Mouse (Mus musculus): ENCODE data around the gene 1110051M20Rik.

Gene 1110051M20Rik

DNA sequence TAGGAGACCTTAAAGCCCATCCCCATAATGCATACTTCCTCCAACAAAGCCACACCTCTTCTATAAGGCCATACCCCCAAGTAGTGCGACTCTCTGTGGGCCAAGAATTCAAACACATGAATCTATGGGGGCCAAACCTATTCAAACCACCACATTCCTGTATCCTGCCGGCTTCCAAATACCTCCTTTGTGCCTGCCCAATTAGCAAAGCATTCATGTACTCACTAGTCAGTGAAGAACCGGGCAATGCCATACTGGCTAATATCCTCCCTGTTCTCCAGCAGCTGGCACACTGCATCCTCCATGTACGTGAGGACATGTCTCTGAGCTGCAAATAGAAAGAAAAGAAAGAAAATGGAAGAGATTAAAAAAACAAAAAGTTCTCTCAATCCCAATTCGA lies 22.9 kb downstream of the 1110051M20Rik start:
- no peak for DNase-seq (ENCODE audit: low read depth, low spot score)

DNA sequence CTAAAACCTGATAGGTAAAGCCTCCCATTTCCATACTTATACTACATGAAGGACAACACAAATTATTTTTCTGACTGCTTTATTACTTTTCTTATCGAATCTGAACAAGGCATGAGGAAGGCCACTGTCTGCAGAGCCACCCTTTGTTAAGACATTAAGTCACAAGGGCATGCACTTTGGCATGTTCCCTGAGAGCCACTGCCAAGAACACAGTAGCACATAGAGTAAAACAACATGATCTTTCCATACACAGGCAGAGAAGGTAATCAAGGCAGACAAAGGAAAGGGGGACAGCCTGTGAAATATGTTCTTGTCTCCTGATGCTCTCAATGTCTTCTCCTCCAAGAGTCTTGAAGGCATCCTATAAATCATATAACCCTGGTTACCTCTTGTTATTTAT lies 30.7 kb downstream of the 1110051M20Rik start:
- DNase-seq (ENCODE audit: low read depth, low spot score): no peak

DNA sequence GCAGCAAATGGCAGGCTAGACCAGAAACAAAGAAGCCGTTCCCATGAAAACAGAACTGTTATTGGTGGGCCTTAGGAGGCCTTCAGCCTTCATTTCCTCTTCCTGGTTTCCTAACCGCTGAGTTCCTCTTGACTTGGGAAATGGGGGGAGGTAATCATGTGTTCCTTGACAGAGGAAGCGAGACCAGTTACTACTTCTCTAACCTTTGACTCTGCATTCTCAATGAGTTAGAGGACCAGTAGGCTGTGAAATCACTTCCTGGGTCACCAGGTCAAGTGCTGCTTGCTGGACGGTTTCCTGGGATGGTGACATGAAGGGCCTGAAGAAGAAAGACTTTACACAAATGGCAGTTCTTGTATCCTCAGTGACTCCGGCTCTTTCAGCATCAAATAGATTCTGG lies 32.1 kb downstream of the 1110051M20Rik start:
- no peak for DNase-seq (ENCODE audit: low read depth, low spot score)

DNA sequence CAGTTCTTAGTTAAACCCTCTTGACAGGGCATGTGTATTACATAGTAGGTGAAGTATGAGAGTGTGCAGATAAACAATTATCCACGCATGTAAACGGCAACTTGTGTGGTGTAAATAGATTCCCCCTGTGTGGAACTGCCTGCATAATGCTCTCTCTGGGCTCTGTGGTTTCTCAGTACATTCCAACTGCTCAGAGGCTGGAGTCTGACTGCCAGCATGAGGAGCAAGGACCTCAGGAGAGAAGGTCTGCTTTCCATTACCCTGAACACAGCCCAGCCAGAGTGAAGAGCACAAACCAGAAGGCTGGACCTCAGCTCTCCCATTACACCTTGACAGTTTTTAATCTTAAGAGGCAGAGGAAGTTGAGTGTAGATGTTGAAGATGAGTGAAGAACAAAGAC lies 33.0 kb downstream of the 1110051M20Rik start:
- no peak for DNase-seq (ENCODE audit: low read depth, low spot score)

DNA sequence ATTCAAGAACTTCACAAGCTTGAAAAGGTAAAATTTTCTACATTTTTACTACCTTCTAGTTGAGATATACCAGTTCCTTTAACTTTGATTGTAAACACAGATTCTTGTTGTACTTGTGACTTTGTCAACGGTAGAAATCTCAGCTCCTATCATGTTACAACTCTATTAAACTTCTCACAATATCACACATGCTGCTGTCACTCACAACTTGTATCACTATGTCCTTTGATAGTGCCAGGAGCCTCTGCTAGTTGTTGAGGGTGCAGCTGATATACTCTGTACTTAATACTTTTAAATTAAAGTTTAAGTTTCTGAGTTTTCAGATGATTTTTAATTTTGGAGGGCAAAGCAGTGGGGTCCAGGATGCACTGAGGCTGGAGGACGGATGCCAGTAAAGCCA lies 36.5 kb downstream of the 1110051M20Rik start:
- no peak for DNase-seq (ENCODE audit: low read depth, low spot score)

DNA sequence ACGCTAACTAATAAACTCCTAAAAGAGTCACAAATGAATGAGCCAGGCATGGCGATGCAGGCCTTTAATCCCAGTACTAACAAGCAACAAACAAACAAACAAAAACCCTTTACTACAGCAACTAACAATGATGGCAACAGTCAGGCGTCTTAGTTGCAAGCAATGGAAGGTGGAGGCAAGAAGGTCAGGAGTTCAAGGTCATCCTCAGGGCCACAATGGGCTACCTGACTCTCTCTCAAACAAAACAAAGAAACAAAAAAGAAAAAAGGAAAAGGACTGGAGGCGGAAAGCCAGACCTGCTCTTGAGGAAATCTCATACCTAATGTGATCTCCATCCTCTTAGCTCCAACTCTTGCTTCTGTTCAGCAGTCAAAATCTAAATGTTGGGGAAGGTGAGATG lies 39.4 kb downstream of the 1110051M20Rik start:
- DNase-seq (ENCODE audit: low read depth, low spot score): no peak

DNA sequence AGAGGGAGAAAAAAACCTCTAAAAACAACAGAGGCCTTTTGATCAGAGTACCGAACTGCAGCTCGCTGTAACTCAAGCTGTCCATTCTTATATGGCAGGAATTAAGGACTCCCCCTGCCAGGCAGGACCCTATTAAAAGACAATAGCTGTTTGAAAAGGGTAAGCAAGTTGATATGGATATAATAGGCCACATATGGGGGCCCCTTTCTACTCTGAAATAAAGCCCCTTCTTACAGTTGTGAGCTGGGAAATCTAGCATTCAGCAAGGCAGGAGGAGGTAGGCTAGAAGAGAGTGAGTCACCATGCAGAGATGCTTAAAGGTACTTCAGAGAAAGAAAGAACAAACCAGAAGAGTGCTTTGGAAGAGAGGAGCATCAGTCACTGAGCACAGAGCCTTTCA lies 44.8 kb downstream of the 1110051M20Rik start:
- peak; percentile 22 for DNase-seq (ENCODE audit: low read depth, low spot score)

DNA sequence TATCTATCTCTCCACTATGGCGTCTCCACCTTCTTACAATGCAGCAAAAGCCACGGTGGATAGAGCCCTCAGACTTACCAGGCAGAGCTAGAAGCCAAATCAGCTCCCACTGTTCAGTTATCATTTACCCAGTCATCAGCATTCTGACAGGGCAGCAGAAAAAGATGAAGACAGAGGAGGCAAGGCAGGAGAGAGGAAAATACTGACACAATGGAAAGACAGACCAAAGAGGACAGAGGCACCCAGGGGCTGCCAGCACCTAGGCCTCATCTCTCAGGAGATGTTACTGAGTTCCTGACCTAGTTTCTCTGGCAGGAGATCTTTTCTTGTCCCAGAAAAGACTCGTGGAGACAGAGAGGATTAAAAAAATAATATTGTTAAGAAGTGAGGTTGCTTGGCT lies 45.3 kb downstream of the 1110051M20Rik start:
- no peak for DNase-seq (ENCODE audit: low read depth, low spot score)

DNA sequence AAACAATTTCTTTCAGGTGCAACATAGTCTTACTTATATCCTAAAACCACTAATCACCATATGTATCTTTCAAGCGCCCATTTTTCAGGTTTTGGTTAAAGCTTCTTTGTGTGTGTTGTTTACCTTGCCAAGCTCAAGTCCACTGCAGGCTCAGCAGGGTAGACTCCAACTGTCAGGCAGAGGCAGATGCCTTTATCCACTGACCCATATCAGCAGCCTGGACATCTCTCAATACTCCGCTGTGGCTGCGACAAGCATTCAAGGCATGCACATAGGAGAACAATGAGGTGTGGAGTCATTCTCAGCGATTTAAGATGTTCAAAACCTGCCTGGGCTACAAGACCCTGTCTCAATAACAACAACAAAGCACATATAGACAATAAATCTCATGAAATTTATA lies 50.4 kb downstream of the 1110051M20Rik start:
- no peak for DNase-seq (ENCODE audit: low read depth, low spot score)

DNA sequence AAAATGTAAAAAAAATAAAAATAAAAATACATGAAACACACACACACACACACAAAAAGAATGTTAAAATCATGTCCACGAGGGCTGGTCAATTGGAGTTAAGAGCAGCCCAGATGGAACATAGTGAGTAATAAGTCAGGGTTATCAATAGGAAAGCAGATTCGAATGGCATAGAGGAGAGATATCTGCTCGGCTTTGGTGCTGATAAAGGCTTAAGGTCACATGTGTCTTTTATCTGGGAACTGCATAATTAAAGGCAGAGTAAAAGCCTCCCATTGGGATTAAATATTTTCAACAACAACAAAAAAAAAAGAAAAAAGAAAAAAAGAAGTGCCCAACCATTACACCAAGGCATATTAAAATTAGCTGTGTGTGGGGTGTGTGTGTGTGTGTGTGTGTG lies 55.8 kb downstream of the 1110051M20Rik start:
- DNase-seq (ENCODE audit: low read depth, low spot score): no peak

DNA sequence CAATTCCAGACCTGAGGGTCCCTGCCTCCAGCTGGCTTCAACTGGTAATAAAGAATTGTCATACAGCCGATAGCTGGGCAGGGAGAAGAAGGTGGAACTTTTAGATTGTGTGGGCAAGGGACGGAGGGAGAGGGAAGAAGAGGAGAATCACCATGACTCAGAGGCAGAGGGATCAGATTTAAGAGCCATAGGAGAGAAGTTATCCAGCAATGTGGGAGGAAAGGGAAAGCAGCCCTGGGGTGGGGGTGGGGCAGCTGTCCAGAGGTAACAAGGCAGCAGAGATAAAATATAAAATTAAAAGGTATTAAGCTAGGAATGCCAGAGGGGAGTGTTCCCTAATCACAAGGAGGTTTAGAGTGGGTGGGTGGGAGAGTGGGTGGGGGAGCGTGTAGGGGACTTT lies 56.2 kb downstream of the 1110051M20Rik start:
- DNase-seq (ENCODE audit: low read depth, low spot score): no peak

DNA sequence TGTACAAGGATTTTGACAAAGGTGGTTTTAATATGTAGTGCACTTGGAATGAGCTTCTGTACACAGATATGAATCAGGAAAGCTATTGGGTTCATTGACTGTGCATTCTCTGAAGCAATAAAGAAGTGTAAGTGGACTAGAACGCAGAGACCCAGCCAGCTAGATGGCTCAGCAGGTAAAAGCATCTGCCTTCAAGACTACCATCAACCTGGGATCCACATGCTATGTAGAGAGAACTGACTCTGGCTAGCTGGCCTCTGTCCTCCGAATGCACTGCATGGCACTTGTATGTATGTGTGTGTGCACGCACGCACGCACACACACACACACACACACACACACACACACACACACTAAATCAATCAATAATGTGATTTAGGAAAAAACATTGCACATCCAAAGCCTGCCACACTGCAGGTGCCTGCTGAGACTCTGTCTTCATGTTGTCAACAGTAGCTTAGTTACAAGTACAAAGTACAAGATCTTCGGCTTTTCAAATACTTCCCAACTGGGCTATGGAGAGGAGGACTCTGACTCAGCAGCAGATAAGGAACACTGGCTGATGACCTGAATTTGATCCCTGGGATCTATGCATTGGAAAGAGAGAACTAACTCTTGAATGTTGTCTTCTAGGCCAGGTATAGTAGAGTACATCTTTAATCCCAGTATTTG lies 57.1 kb downstream of the 1110051M20Rik start:
- no peak for DNase-seq (ENCODE audit: low read depth, low spot score)

DNA sequence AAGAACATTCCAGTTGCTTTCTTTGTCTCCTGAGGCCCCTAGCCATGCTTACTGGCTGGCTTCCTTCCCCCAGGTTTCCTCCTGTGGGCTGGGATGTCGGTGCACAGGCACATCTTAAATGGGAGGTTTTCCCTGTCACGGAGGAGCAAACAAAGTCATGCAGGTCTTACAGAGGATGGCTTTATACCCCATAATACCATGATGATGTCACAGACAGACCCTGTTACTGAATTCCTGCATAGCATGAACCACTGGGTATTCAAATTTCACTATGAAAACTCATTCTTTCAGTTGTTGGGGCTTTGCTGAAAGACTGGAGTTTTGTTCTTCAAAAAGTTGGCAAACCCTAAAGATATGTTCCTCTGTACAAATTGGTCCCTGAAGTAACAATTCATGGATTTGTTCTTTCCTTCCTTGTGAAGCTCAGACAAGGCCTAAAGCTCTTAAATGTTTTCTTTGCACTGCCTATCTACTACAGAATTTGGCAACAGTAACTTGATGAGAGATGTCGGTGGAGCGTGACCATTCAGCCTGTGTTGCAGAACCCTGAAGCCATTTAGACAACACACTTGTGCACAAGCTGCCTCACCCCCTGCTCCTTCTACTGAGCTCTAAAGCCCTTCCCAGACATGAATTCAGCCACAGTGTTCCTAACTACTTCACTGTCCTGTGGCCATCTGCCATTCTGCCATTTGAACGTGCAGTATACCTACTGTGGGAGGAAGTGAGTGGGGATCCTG lies 57.8 kb downstream of the 1110051M20Rik start:
- no peak for DNase-seq (ENCODE audit: low read depth, low spot score)

DNA sequence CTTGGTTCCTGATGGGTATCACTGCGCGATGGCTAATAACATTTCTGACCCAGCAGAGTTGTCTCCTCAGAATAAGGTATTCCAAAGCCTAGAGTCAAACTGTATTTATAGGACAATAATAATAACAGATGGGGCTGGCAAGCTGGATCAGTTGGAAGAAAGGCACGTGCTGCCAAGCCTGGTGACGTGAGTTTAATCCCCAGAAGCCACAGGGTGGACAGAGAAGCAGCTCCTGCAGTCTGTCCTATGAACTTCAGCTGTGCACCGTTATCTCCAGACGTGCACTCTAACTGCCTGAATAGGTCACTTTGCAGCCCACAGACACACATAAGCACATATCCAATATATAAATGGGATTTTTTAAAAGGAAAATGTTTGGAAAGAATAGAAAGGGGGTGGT lies 61.2 kb downstream of the 1110051M20Rik start:
- DNase-seq (ENCODE audit: low read depth, low spot score): no peak

DNA sequence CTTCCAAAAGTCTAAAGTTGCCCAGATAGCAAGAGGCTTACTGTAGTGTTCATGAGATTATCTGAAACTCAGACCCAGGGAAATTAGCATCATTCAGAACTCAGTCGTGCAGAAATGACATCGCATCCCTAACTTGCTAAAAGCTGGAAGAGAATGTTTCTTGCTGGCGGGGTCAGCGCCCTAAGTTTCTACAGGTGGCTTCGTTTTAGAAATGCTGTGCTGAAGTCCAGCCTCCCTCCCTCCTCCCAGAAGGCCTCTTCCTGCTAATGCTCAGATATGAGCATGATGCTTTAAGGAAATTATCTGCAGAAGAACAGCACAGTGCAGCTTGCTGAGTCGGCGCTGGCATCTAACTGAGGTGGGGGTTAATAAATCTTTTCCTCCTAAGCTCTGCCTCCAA lies 67.5 kb downstream of the 1110051M20Rik start:
- DNase-seq (ENCODE audit: low read depth, low spot score): no peak

DNA sequence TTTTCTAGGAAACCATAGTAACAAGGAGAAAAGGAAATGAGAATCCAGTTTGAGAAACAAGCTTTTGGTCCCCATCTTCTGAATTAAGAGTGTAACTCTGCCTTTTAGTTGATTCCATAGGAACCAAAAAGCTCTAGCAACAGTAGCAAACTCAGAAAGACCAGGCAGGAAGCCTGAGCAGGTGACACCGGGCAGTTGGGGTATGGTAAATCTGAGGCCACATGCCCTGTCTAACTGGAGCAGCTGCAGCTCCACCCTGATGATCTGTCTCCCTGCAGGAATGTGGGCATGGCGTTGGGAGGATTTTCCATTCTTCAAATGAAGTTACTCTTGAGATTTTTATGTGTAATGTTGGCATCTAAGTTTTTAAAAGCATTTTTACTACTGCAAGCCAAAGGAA lies 74.2 kb downstream of the 1110051M20Rik start:
- DNase-seq (ENCODE audit: low read depth, low spot score): no peak

DNA sequence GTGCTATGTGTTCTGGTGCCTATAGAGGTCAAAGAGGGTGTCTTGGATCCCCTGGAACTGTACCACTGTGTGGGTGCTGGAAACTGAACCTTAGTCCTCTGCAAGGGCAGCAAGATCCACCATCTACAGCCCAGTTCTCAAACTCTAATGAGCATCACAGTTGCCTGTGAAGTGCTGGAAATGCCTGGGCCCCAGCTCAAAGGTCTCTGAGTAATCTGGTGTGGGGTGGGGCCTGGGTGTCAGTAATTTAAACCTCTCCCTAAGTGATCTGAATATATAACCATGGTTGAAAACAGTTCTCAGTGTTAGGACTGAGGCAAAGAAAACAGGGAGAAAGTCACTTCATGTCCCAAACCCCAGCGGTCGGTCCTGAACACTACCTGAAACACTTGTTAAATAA lies 81.2 kb downstream of the 1110051M20Rik start:
- DNase-seq (ENCODE audit: low read depth, low spot score): no peak

DNA sequence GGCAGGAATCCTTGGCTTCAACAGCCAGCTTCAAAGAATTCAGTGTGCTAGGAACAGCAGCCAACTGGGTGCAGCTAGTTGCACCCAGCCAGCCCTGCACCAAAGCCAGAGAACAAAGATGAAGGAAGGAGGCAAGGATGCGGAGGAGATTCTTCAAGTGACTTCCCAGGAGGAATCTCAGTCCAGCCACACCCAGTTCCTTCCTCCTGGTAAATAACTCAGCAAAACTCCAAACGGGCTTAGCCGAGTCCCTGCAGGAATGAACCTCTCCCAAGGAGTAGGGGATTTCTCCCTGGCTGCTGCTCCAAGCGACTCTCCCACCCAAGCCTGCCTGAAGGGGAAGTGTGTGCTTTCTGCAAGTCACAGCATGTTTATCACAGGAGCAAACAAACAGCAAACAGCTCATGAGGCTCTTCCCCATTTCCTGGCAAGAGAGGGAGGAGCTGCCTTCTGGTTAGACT lies 83.4 kb downstream of the 1110051M20Rik start:
- no peak for DNase-seq (ENCODE audit: low read depth, low spot score)

DNA sequence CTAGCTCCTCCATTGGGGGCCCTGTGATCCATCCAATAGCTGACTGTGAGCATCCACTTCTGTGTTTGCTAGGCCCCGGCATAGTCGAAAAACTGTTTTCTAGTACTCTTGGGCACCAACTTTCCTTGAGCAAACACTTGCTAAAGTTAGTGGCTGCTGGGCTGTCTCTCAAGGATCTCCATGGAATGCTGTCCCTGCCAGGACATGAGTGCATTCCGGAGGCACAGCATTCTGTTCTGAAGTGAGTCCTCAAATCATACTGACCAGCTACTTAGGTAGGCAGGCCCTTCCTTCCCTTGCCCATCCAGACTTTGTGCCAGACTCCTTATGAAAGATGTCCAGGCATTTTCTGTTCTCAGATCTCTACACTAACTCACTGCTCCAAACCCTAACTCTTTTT lies 88.7 kb downstream of the 1110051M20Rik start:
- DNase-seq (ENCODE audit: low read depth, low spot score): no peak

DNA sequence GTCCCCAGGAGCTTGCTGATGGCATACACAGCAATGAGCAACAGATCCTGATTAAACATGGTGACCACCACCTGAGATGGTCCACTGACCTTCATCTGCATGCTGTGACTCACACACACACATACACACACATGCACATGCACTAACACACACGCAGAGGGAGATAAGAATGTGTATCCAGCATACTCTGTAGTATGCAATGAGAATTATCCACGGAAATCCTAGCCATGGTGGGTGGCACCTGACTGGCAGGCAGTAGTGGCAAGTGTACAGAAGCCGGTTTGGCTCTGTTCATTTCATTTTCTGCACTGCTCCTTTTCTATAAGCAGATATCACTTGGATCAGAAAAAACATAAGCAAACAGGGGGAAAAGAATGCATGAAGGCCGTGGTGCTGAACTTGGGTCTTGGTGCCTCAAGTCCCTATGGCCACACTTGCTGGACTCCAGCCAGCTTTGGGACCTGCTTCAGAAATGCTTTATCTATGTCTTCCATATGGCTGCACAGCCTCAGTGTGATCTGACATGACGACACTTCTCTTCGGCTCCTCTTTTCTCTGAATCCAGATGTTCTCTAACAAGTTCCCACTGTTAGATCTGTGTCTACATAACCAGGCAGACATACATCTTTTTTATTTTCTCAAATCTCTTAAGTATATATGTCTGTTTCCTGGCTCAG lies 89.6 kb downstream of the 1110051M20Rik start:
- DNase-seq (ENCODE audit: low read depth, low spot score): no peak

DNA sequence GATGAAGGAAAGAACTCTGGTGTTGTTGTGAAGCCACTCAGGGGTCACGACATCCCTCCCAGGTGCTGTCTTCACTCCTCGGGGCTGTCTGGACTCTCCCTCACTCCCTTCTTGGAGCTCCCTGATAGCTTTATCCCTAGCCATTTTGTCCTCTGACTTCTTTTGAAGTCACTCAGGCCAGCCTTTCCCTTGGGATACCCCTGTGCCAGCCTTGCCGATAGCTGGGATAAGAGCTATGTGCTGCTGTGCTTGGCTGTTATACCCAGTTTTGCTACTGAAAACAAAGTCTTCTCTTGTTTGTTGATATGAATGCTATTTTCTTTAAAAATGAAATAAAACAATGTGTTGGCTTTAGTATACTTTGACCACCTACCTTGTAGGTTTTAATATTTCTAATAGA lies 90.7 kb downstream of the 1110051M20Rik start:
- DNase-seq (ENCODE audit: low read depth, low spot score): no peak

DNA sequence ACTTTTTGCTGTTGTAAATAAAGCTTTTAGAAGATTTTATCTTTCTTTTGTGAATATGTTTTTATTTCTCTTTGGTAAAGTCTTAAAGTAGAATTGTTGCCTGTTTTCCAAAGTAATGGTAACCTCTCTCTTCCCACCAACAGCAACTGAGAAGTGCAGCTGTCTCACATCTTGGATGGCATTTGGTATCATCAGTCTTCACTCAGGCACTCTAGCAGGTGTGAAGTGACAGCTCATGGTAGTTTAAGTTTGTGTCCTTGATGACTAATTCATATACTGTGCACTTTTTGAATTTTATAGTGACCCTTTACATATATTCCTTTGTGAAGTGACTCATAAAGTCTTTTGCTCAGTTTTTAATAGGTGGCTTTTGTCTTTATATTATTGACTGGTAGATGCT lies 92.7 kb downstream of the 1110051M20Rik start:
- DNase-seq (ENCODE audit: low read depth, low spot score): no peak

DNA sequence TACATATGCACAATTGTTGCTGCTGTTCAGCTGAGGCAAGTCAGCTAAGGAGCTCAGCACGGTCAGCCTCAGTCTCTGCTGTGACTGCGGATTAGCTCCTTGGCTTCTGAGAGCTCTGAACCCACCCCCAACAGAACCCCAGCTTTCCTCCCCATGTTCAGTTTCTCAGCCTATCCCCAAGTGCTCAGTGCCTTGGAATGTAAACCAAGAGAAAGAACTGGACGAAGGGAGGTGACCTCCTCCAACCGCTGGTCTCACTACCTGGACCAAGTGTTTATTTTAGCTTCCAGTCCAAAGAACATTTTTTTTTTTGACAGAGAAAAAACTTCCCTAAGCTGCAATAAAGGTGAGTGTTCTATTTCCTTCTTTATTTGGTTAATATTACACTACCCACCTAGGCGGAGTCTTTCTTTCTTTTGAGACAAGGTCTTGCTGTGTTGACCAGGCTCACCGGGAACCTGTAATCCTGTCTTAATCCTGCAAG lies 94.5 kb downstream of the 1110051M20Rik start:
- DNase-seq (ENCODE audit: low read depth, low spot score): no peak

Measured in brain, embryonic 18.5 days (tissue).